Mouse (Mus musculus): ENCODE measurements around the gene Nkx2-1.

GRCm38 (mm10) chr12:56528034-56528570 is 8.6 kb downstream of the Nkx2-1 start:
- TF ChIP-seq POLR2A (IDR thresholded peaks at IDR 0.05; ENCODE audit: borderline replicate concordance, extremely low read depth, low read depth, low read length) (0 out of 2 replicates have a peak, but pooled peaks have one; percentile 10), CTCF (IDR thresholded peaks at IDR 0.05; ENCODE audit: insufficient read depth, low read length) (no peak)

All from lung, adult 2 months (tissue).